Mouse (Mus musculus) brain, adult 10 weeks (tissue): ENCODE data around the gene BC117090. TPM values are rescaled to one million over a fixed set of nuclear protein-coding genes. Genes with fewer than 3 reads are reported as not detected.

ENCODE experiments used
- polyA plus RNA-seq: library from polyadenylated mRNA; stranded (reverse); fragments of 350-450 nt; fragmentation: Illumina TruSeq; extraction: RNeasy Lipid Tissue Mini Kit (QIAGEN cat#74804); gene quantifications from one replicate; pipeline ENCODE4 v1.2.3, GENCODE M21; 2015; ENCODE audit warnings: low read depth, low replicate concordance

The BC117090 gene
- polyA plus RNA-seq, result not detected

DNA sequence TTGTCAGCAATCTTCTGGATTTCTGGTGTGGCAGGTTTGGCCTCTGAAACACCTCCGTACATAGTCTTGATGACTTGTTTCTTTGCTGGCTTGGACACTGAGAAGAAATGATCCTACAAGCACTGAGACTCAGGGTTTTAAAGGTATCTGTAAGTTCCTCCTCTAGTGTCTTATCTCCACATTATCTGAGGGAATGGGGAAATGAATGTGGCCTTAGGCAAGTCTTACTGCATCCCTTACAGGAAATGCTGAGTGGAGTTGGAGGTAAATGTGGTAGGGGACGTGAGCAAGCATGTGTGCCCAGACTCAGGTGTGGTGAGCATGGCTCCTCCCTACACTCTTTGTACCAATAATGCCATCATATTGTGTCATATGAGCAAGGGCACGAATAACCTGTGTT lies at the start of gene BC117090:
Gene BC117090, minus strand, starts transcription at position 101 of the 400 bp plus-strand sequence.

GRCm38 (mm10) chr16:36367648-36368047 lies 33.5 kb upstream of the BC117090 start, which contains the start of gene BC100530:
TSS of gene BC100530 (minus strand) at chr16:36367748.

DNA sequence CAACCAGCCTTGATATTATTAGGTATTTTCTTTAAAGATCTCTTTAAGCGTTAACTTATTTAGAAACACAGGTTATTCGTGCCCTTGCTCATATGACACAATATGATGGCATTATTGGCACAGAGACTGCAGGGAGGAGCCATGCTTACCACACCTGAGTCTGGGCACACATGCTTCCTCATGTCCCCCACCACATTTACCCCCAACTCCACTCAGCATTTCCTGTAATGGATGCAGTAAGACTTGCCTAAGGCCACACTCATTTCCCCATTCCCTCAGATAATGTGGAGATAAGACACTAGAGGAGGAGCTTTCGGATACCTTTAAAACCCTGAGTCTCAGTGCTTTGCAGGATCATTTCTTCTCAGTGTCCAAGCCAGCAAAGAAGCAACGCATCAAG lies 57.3 kb downstream of the BC117090 start, which contains the start of gene Stfa1:
Gene Stfa1, plus strand, starts transcription at position 156 of the 400 bp plus-strand sequence.

Other genes with a start within 250 kb of the BC117090 start
- gene Csta1, start 203.1 kb downstream of the BC117090 start, polyA plus RNA-seq, result not detected
- gene Stfa2l1, start 177.5 kb downstream of the BC117090 start, polyA plus RNA-seq, result not detected
- not detected for gene Gm5483, start 150.1 kb downstream of the BC117090 start, polyA plus RNA-seq
- gene Gm5416, start 123.9 kb downstream of the BC117090 start, polyA plus RNA-seq, result not detected
- not detected for gene 2010005H15Rik, start 112.9 kb downstream of the BC117090 start, polyA plus RNA-seq
- not detected for gene Stfa1, start 57.4 kb downstream of the BC117090 start, polyA plus RNA-seq
- not detected for gene BC100530, start 33.4 kb upstream of the BC117090 start, polyA plus RNA-seq
- not detected for gene Stfa2, start 74.1 kb upstream of the BC117090 start, polyA plus RNA-seq
- gene Stfa3, start 121.1 kb upstream of the BC117090 start, polyA plus RNA-seq, result not detected
- 0.19 TPM for gene Casr, start 227.8 kb upstream of the BC117090 start, polyA plus RNA-seq